Mouse (Mus musculus) E14TG2a.4 (cell line): ENCODE measurements around the gene Snrnp200.
"Not testable (repeated sequence)": the region's sequence is repeated elsewhere in the genome, so short reads cannot be mapped to it uniquely, and the experiment has no call there.

ENCODE experiments used
- CTCF ChIP-seq: conservative IDR thresholded peaks from 2 replicates; pipeline ENCODE4 v1.5.1; 2014; ENCODE audit warnings: low read length
- NANOG ChIP-seq: IDR thresholded peaks from 2 replicates; pipeline ENCODE4 v1.6.1; 2014; ENCODE audit warnings: borderline replicate concordance, low read length, mixed read lengths

GRCm38 (mm10) chr2:127205936-127206335 lies 2.2 kb upstream of the Snrnp200 start:
- TF ChIP-seq CTCF, NANOG: not testable (repeated sequence)
